Mouse (Mus musculus) kidney, postnatal 14 days (tissue): ENCODE data around the gene Cd3g.

Experiments
- DNase-seq: peaks from one replicate; pipeline ENCODE4 v3.0.0; 2022; ENCODE audit warnings: mixed read lengths

Cd3g gene

DNA sequence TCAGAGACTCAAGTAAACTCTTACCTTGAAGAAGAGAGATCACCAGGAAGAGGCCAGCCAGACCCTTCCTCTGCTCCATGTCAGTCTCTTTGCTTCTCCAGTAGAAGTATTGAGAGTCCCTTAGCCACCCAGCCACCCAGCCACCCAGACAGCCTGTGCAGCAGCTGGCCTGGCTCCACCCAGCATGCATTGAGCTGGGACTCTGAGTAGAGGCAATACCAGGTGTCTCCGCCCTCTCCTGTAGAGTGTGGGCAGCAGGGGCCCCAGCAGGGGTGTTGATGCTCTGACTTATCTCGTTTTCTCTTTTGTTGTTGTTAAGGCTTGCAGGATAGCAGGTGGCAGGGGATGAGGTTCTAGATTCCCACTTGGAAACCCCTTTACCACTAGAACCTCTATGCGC lies at the start of gene Cd3g:
Gene Cd3g (minus strand): TSS at position 190 of the 400 bp plus-strand sequence.
- DNase-seq: no peak

DNA sequence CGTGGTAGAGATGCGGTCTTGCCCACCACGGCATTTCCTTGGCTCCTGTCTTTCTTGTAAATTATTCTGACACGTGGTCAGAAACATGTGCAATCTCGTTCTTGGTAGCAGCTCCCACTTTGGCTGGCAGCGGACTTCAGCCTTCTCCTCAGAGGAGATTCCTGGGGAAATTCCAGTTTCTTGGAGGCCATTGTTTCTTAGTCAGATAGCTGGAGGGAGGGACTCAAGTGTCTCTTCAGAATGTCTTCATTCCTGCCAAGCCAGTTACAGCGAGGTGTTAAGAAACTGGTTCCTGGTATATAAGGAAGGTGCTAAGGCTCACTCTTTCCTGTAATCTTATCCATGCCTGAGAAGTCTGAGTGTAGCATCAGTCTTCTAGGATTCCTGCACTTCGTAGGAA lies 47.1 kb upstream of the Cd3g start:
- DNase-seq: no peak

DNA sequence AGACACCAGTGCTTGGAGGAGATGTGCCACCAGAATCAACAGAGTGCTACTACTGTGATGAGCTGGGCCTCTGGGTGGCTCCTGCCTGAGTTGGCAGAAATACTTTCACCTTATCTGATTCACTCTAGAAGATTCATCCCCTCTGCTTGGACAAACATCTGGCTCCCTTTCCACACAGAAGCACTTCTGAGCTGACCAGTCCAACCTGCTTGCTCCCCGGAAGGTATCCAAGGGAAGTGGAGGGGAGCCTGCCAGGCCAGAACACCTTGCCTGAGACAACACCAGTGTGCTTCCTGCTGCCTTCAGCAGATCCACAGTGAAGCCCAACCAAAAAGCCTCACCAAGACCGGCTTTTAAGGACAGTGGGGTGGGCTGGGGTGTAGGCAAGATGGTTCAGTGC lies 44.0 kb upstream of the Cd3g start:
- DNase-seq: no peak

DNA sequence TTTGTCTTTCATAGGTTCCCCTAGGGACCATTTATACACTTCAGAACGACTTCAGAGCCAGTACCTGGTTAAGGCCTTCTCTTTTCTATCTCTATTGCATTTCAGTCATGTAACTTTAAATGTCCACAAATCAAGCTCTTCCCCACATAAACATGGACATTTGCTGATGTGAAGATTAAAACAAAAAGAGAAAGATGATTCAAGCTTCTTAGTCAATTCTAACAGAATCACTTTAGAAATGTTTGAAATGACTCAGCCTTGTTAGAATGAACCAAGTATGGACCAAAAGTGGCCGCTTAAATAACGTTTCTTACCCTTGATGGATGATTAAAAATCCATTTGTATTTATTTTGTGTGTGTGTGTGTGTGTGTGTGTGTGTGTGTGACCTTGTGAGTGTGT lies 43.4 kb upstream of the Cd3g start:
- no peak for DNase-seq

DNA sequence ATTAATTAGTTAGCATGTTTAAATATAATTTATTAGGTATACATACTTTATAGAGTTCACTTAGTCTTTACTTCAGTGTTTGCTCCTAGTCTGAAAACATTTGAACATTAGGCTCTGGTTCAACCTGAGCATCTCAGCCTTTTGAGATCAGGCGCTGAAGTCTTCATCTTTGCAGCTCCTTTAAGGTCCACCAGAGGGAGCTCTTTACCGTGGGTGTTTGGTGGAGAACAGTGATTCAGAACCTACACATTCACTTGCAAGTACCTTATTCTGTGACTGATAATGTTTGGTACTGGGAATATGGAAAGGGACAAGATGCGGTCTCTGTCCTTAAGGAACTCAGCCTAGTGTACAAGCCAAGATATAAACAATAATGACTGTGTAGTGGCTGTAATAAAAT lies 42.6 kb upstream of the Cd3g start:
- DNase-seq: peak; percentile 73

DNA sequence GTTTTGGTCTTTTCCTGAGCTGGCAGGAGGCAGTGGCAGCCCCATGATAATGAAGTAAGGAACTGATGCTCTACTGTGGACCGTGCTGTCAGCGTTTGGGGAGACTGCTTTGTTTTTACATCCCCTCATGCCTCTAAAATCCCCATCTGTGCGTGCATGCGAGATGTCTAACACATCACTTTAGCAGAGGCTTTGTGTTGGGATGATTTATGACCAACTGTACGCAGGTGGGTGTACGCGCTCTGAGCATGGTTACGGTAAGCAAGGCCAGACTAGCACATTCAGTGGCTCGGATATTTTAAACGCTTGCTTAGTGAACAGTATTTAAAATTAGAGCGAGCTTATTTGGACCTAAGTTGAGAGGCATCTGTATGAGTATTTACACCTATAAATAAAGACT lies 37.8 kb upstream of the Cd3g start:
- DNase-seq: no peak

DNA sequence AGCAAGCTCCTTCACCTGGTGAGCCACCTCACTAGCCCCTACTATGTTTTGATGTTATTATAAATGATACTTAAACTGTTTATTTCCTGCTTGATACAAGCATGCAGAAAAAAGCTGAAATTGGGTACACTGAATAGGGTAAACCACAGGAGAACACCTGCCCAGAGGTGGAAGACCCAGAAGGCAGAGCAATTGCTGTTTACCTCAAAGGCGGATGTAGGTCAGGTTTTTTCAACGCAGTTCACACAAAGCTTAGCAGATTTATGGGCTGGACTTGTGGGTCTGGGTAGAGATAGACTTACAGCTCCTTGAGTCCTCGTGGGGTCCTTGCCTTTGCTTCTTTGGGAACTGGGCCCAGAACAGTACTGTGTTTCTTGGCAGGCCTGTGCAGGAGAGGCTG lies 35.6 kb upstream of the Cd3g start:
- no peak for DNase-seq

DNA sequence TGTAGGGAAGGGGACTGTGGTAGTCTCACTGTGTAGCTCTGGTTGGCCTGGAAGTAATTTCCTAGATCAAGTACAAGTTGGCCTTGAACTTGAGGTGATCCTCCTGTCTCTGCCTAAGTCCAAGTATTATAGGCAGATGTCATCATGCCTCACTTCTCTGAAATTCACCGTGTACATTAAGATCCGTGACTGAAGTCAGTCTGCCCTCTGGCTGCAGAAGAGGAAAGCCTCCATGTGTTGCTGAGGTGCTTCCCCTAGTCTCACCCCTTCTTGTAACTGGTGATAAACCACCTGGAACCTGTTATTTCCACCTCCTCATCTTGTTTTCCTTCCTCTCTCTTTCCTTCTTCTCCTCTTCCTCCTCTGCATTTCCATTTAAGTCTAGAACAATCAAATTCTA lies 34.6 kb upstream of the Cd3g start:
- DNase-seq: no peak

DNA sequence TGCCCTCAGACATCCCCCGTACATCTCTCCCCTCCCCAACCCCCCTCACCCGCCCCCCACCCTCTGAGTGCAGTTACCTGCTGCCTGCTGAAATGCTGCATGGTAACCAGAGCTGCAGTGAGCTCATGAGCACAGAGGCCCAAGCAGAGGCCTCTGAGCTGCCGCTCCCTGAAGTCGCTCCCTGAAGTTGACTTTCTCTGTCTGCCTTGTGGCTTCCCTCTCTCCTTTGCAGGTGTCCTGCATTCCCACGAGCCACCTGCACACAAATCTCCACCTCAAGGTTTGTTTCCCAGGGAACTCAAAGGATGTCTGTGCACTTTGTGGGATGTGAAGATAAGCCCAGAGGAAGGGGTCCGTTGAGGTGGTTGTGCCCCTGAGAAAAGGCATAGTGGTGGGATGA lies 31.1 kb upstream of the Cd3g start:
- DNase-seq: no peak

DNA sequence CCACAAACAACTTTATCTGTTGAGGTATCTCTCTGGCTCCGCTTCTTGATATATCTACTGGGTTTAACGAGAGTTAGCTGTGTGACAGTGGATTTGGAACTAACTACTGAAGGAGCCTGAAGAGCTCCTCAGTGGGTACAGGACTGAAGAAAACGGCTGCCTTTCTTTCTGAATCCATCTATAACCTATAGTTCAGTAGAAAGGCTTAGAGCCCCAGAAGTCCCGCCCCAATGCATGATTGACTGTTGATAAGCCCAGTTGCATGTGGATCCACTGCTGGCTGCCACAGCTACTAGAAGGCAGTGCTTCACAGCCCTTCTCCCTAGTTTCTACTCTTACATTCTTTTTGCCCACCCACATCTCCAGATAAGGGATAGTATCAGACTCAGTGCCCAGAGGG lies 30.2 kb upstream of the Cd3g start:
- no peak for DNase-seq

DNA sequence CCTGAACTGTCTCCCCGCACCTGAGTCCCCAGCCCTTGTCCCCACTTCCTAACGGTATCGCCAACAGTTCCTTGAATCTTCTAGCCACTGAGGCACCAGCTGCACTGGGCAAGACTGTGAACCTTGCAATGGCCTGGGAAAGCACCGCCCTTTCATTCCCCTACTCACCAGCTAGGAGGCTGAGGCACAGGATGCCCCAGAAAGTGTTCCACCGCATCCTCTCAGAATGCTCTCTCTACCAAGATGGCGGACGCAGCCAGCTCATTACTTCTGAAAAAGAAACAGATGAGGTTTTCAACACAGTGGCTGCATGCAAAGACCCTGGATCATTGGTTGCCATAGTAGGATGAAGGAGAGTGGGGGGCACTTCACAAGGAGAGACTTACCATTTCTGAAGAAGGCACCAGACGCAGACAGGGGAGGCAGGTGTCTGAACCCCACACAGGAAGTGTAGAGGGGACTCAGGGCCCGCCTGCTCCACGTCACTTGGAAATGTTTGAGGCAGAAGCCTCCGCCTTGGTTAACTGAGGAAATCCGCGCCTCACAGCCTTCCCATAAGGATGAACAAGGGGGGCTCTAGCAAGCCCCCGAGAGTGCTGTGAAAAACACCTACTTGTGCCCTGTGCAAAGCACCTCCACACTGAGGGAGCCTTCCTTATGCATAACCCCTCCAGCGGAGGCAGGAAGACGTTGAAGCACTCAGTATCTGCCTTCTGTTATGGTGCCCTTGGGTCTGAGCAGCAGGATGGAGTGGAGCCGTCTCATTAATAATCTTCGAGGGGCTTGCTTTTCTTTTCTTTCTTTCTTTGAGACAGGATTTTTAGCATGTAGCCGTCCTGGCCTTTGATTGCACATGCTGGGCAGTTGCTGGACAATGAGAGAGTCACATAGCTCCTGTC lies 29.2 kb upstream of the Cd3g start, which contains the start of gene Cd3e:
Gene Cd3e (minus strand): TSS at position 448 of the 899 bp plus-strand sequence.
- no peak for DNase-seq

DNA sequence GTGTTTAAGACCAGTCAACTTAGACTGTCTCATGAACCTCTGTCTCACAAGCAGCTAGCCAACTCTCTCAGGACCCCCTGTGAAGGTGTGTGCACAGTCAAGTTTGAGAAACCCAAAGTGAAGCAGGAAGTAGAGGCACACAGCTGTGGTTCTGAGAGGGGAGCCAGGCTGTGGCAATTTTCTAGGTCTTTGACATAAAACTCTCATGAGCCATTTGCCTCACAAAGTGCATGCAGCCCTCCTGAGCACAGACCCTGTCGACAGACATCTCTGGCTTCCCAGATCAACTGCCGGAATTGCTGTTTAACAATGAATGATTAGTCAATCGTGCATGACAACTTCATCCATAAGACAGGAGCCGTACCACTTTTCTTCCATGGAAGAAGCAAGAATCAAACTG lies 28.1 kb upstream of the Cd3g start:
- no peak for DNase-seq

DNA sequence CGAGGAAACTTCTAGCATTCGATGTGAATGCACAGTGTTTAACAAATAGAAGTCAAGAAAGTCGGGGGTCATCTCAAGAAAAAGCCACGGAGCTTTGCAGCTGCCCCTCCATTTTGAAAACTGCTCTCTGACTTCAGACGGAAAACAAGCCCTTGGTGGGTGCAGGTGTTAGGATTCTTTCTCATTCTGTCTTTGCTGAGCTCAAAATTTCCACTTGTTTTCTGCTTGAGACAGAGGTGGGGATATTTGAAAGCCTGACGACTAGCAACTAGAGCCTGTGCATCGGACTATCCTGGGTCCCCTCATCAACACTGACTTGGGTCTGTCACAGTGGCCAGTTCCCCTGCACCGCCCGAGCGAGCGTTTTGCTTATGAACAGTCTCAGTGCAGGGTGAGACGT lies 27.2 kb upstream of the Cd3g start:
- no peak for DNase-seq

DNA sequence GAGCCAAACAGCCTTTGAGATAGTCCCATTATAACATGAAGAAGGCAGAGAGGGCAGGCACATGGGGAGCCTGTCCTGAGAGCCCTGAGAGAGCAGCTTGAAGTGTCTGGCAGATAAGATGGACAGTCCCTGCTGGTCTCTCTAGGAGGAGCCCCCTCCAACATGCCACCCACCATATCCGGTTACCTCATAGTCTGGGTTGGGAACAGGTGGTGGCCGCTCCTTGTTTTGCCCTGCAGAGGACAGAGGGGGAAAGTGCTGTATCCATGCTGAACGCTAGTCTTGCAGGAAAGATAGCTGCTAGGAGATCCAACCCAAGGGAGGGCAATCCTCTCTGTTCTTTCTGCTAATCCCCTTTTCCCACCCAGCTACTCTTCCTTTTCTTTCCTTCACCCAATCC lies 20.0 kb upstream of the Cd3g start:
- no peak for DNase-seq

DNA sequence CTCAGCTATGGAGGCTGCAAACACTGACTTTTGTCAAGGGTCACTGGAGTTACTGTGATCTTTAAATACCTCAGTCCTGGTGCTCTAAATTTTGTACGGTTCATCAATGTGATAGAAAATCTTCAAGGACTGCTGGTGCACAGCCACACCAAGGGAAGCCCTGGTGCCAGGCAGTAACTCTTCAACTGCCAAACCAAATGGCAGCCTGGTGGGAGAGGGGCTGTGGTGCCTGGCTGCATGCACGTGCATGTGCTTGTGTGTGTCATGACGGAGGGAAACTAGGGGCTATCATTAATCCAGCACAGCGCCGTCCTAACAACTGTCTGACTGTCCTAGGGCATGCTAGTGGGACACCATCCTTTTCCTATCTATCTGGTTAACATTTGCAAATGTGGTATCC lies 19.5 kb upstream of the Cd3g start:
- DNase-seq: no peak

DNA sequence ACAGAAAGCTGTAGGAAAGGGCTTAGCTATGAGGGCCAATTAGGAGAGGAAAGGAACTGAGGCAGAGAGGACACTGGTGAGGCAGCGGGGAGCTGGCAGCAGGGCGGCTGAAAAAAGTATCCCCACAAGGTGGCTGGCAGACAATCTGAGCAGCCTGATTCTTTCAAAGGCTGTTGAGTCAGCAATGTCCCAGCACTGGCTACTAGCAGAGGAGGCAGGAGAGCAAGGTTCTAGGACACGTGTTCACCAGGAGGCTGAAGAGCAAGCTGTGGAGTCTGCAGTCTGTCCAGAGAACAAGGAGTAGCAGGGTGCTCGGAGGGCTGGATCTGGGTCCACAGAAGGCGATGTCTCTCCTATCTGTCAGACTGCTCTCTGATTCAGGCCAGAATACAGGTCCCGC lies 18.9 kb upstream of the Cd3g start:
- peak; percentile 55 for DNase-seq

DNA sequence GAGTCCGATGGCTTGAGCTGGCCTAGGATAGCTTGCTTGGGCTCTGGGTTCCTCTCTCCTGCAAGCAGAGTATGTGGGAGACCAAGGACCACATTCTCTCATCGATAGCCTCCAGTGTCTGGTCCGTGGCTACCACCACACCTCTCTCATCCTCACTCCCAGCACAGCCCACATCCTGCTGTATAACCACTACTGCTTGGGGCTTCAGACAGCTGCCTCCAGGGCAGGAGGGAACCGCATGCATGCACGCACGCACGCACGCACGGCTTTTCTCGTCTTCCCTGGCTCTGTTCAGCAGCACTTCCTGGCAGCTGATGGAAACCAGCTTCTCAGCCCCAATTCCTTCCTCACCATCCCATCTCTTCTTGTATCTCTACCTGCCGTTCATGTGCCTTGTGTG lies 17.9 kb upstream of the Cd3g start:
- DNase-seq: no peak

DNA sequence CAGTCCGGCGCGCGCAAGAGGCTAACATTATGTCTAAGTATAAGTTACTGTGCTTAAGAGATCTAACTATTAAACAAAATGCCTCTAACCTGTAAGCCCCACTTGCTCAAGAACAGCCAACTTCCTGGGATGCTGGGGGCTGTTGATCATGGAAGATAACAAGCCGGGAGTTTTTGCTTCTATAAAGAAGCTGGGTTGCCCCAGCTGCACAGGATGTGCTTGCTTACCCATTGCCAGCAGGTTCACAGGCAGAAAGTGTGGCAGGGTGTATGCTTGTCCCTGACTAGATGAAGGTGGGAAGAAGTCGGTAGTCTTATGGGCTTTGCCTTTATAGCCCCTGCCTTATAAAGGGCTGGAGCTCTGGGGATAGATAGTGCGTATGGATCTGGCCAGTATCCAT lies 16.4 kb upstream of the Cd3g start:
- DNase-seq: no peak

DNA sequence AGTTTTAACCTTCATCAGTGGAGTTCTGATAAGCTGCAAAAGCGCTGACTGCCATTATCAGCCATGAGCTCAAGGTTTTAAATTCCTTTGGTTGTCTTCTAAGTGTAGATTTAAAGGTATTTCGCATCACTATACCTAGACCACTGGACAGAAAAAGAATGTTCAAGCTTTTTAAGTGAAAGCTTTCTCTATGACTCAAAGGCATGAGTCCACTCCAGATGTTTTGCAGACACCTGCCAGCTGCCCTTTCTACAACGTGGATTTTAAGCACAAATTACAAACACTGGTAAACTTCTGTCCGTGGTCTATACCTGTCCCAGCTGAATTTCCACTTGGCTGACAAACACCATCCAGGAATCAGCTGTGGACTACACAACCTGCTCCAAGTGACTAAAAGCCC lies 14.7 kb upstream of the Cd3g start:
- DNase-seq: no peak

DNA sequence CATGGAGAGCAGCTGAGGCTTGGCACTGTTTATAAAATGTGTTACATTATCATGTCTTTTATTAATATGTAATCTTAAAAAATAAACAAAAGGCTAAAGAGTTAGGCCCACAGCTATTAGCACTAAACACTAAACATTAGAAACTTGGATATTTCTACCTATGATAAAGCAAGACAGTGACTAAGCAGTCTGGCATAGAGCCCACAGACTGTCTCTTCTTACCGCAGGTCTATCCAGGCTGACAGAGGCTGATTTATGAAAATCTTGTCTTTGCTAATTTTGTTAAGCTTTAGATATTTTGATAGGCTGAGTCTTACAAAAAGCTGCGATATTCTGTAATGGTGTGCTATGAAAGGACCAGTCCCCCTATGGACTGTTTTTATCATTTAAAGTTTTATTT lies 13.0 kb upstream of the Cd3g start:
- DNase-seq: no peak

DNA sequence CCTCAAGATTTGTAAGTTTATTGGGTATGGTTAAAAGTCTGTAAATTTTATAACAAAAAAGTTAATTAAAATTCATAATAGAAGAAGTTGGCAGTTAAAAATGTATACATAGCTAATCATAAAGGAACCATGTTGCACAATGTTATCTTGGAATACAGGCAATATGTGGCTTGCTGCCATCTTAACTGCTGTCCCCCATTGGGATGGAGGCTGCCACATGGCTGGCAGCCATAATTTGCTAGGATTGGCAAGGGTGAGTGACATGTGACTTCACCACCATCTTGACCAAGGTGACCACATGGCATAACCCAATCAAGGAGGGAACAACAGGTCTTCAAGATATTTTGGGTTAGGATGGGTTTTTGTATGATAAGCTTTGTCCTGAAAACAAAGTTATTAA lies 12.0 kb upstream of the Cd3g start:
- no peak for DNase-seq

DNA sequence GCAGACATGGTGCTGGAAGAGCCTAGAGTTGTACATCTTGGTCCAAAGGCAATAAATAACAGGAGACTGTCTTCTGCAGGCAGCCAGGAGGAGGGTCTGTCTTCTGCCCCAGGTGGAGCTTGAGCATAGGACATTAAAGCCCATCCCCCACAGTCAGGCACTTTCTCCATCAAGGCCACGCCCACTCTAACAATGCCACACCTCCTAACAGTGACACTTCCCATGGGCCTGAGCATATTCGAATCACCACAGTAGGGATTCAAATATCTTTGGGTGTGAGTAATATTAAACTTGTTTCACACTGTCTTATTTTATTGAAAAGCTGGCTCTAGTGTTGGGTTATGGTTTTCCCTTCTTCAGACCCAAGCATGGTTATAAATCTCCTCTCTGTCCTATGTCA lies 11.6 kb upstream of the Cd3g start:
- no peak for DNase-seq

DNA sequence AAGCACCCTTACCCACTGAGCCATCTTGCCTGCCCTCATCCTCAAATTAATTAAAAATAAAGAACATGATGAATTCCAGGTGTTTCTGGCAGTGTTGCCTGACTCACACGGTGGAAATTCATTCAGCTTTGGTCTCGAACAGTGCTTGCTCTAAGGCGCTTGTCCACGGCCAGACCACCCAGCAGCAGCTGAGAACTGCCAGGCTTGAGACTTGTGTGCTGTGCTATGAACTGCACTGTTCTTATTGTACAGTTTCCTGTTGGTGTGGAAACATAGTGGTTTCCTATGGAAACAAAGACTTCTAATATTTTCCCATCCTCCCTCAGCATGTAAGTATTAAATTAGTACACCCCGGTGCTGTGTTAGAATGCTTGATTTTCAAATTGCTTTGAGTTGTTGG lies 6.7 kb upstream of the Cd3g start:
- no peak for DNase-seq

DNA sequence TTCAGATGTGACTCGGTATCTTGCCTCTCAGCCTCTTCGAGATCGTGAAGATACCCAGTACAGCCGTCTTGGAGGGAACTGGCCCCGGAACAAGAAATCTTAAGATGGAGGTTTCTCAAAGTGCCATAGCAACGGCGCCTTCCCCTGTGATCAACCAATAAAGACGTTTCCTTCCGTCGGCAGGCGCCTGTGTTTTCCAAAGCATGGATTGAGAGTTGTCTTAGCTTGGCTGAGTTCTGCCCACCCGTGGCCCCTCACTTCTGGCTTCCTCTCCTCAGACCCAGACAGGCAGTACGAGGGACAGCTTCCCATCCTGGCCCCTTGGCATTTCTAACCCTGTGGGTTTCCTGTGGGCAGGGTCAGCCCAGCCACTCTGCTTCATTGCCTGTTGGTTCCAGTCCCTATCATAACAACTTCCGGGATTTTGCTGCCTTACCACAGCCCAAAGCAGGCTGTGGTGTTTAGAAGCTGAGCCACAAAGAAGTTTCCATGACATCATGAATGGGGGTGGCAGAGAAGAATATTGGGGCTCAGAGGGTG lies 6.1 kb upstream of the Cd3g start:
- DNase-seq: peak; percentile 7

DNA sequence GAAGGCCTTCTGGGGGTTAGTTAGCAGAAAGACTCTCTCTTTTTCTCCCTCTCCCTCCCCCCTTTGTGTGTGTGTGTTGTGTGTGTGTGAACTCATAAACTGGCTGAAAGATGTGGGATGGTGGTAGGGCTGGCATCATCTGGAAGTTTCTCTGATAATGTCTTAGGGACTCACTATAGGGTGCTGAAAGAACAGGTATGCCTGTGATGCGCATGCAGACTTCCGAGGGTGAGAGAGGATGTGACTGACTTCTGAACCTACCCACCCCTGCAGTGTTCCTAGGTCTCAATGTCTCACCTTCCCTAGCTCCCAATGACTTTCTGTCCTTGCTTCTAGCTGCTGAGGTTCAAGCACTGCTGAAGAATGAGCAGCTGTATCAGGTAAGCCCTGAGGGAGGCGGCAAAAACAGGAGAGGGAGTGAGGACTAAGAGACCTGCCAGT lies 5.5 kb upstream of the Cd3g start:
- no peak for DNase-seq
